Mouse (Mus musculus) stomach, postnatal 0 days (tissue): ENCODE results near the gene Kcnj10. TPM values are rescaled to one million over a fixed set of nuclear protein-coding genes. Genes with fewer than 3 reads are reported as not detected.

Source experiments
- ATAC-seq: fragments of 200-750 bp; cut with Nextera tagmentation; 2 replicates; pipeline ENCODE4 v1.8.0; 2017; ENCODE audit not compliant: low FRiP score, low TSS enrichment
- DNase-seq: peaks from one replicate; pipeline ENCODE4 v3.0.0-alpha.2; 2016; ENCODE audit warnings: low spot score
- H3K27ac ChIP-seq: fragments of 300-500 bp; sonication (generic); replicated peaks from 2 replicates; pipeline ENCODE4 v1.5.1; 2014; ENCODE audit warnings: mild to moderate bottlenecking, control low read depth
- H3K27me3 ChIP-seq: fragments of 300-500 bp; sonication (generic); 2 replicates; pipeline ENCODE4 v1.6.1; 2014; ENCODE audit warnings: low read length; ENCODE audit not compliant: control insufficient read depth, insufficient read depth
- H3K36me3 ChIP-seq: fragments of 300-500 bp; sonication (generic); 2 replicates; pipeline ENCODE4 v1.6.1; 2014; ENCODE audit warnings: low read length, mixed read lengths; ENCODE audit not compliant: control insufficient read depth, insufficient read depth
- H3K4me1 ChIP-seq: fragments of 300-500 bp; sonication (generic); replicated peaks from 2 replicates; pipeline ENCODE4 v1.6.1; 2014; ENCODE audit warnings: antibody characterized with exemption; ENCODE audit not compliant: control insufficient read depth, insufficient read depth
- H3K4me2 ChIP-seq: fragments of 300-500 bp; sonication (generic); replicated peaks from 2 replicates; pipeline ENCODE4 v1.6.1; 2014; ENCODE audit warnings: low read depth, mild to moderate bottlenecking, control low read depth, moderate library complexity
- H3K4me3 ChIP-seq: fragments of 300-500 bp; sonication (generic); 2 replicates; pipeline ENCODE4 v1.5.1; 2014; ENCODE audit warnings: low read depth, low read length, control low read depth
- H3K9ac ChIP-seq: fragments of 300-500 bp; sonication (generic); 2 replicates; pipeline ENCODE4 v1.6.1; 2014; ENCODE audit warnings: mild to moderate bottlenecking, low read length, control low read depth, mixed read lengths
- H3K9me3 ChIP-seq: fragments of 300-500 bp; sonication (generic); 2 replicates; pipeline ENCODE4 v1.6.1; 2016; ENCODE audit warnings: low read length; ENCODE audit not compliant: control insufficient read depth
- CTCF ChIP-seq: IDR thresholded peaks from 2 replicates; pipeline ENCODE4 v1.5.1; 2016; ENCODE audit warnings: antibody characterized with exemption, low read depth, mild to moderate bottlenecking, moderate library complexity
- EP300 ChIP-seq: optimal IDR thresholded peaks from 2 replicates; pipeline ENCODE3; 2016; ENCODE audit warnings: antibody characterized with exemption
- WGBS: fragments of 180-500 bp; shearing (Covaris S2); extraction: QIAGEN DNeasy Blood & Tissue Kit; methylation state at CpG from one replicate; pipeline ENCODE4 v1.1.7; 2014; 5-methylcytosine and 5-hydroxymethylcytosine counted together
- polyA plus RNA-seq: library from polyadenylated mRNA; unstranded; fragments of >200 nt; fragmentation: Nextera tagmentation; extraction: Ambion mirVana; gene quantifications from 2 replicates; pipeline ENCODE4 v1.2.1, GENCODE M21; 2015

The Kcnj10 gene
- polyA plus RNA-seq, 1 experiment from 2014 or later: 0.17 TPM

GRCm38 (mm10) chr1:172304443-172304842 lies 36.6 kb upstream of the Kcnj10 start:
- TF ChIP-seq CTCF (no peak), EP300 (no peak)
- 65% methylated on average over 6 of the region's 6 CpGs for WGBS
- Histone ChIP-seq H3K27ac (no peak overlapping the region), H3K9ac (no peak overlapping the region), H3K4me1 (no peaks in the 10 kb centered on the region), H3K27me3 (no peaks in the 10 kb centered on the region), H3K9me3 (no peaks in the 10 kb centered on the region), H3K4me2 (no peak overlapping the region), H3K4me3 (no peak overlapping the region), H3K36me3 (no peaks in the 10 kb centered on the region)
- ATAC-seq: no peak
- DNase-seq: no peak

DNA sequence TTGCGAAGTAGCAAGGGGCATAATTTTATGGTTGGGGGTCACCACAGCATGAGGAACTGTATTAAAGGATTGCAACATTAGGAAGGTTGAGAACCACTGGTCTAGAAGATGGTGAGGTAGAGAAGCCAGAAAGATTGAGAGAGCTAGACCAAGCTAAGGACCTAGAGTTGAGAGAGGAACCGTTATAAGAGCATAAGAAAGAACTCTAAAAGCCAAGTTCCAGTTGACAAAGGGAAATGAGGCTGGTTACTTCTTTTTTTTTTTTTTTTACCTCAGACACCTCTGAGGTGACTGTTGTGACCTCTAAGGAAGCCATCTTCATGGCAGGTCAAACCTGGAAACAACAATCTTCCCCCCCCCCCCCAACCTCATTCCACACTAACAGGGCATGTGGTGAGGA lies 35.9 kb upstream of the Kcnj10 start:
- no peaks in the 10 kb centered on the region for H3K9me3 ChIP-seq
- no peaks in the 10 kb centered on the region for H3K27me3 ChIP-seq
- H3K36me3 ChIP-seq: no peaks in the 10 kb centered on the region
- no peak overlapping the region for H3K27ac ChIP-seq
- no peak overlapping the region for H3K9ac ChIP-seq
- no peak for ATAC-seq
- H3K4me2 ChIP-seq: no peak overlapping the region
- whole genome bisulfite sequencing: 83% methylated on average over 2 of the region's 2 CpGs
- no peak for DNase-seq
- H3K4me3 ChIP-seq: no peak overlapping the region
- no peak for TF ChIP-seq EP300
- no peak for TF ChIP-seq CTCF
- no peaks in the 10 kb centered on the region for H3K4me1 ChIP-seq

- ATAC-seq: no peak
- Histone ChIP-seq H3K4me1 (no peaks in the 10 kb centered on the region), H3K9me3 (no peaks in the 10 kb centered on the region), H3K27ac (no peak overlapping the region), H3K27me3 (no peaks in the 10 kb centered on the region), H3K9ac (no peak overlapping the region), H3K4me3 (no peak overlapping the region), H3K36me3 (no peaks in the 10 kb centered on the region), H3K4me2 (no peak overlapping the region)
- no peak for DNase-seq
- WGBS: 74% methylated on average over 3 of the region's 3 CpGs
- TF ChIP-seq EP300 (no peak), CTCF (peak; percentile 53)
These were observed 35.4 kb upstream of the Kcnj10 start for GRCm38 (mm10) chr1:172305635-172306034.

DNA sequence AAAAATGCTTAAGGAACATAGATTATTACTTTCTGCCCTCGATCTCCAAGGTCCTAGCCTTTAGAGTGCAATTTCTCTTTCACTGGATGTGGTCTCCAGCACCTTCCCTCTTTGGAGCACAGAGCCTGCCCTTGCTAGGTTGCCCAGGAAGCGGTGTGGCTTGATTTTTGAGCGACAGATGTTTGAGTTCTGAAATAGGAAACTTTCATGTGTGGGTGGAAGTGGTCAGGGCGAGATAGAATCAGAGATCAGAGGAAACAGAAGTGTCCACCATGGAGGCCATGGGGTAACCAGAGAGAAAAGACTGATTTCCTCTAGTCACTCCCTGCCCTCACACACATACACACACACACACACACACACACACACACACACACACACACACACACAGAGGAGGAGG lies 34.8 kb upstream of the Kcnj10 start:
- Histone ChIP-seq H3K4me1 (no peaks in the 10 kb centered on the region), H3K4me3 (no peak overlapping the region), H3K9me3 (no peaks in the 10 kb centered on the region), H3K9ac (no peak overlapping the region), H3K27ac (no peak overlapping the region), H3K4me2 (no peak overlapping the region), H3K27me3 (no peaks in the 10 kb centered on the region), H3K36me3 (no peaks in the 10 kb centered on the region)
- ATAC-seq (no peak), DNase-seq (no peak)
- WGBS: 69% methylated on average over 4 of the region's 4 CpGs
- TF ChIP-seq CTCF (no peak), EP300 (no peak)

GRCm38 (mm10) chr1:172306885-172307284 lies 34.1 kb upstream of the Kcnj10 start:
- Histone ChIP-seq H3K27ac (0 out of 2 replicates have a peak overlapping the region, but pooled peaks have one; percentile 88), H3K4me2 (no peak overlapping the region), H3K9ac (no peak overlapping the region), H3K4me3 (no peak overlapping the region), H3K36me3 (no peaks in the 10 kb centered on the region), H3K4me1 (no peaks in the 10 kb centered on the region), H3K9me3 (no peaks in the 10 kb centered on the region), H3K27me3 (no peaks in the 10 kb centered on the region)
- no peak for TF ChIP-seq EP300
- no peak for TF ChIP-seq CTCF
- no peak for ATAC-seq
- WGBS: 70% methylated on average over 6 of the region's 6 CpGs
- DNase-seq: no peak

GRCm38 (mm10) chr1:172307936-172308335 lies 33.1 kb upstream of the Kcnj10 start:
- TF ChIP-seq CTCF: no peak
- TF ChIP-seq EP300: no peak
- Histone ChIP-seq H3K4me1 (peaks cover 2% of the 10 kb centered on the region), H3K36me3 (no peaks in the 10 kb centered on the region), H3K4me2 (no peak overlapping the region), H3K27ac (peak overlapping the region; percentile 88), H3K27me3 (no peaks in the 10 kb centered on the region), H3K9ac (no peak overlapping the region), H3K4me3 (no peak overlapping the region), H3K9me3 (no peaks in the 10 kb centered on the region)
- DNase-seq (peak; percentile 85), ATAC-seq (peak; percentile 84)
- WGBS: 48% methylated on average over 10 of the region's 10 CpGs
